Mouse (Mus musculus) heart, embryonic 15.5 days (tissue): Measurements from ENCODE around the gene Zcchc2. TPM values are rescaled to one million over a fixed set of nuclear protein-coding genes. Genes with fewer than 3 reads are reported as not detected.

Experiments
- ATAC-seq: fragments of 200-750 bp; cut with Nextera tagmentation; replicated peaks from 2 replicates; pipeline ENCODE4 v1.8.0; 2017; ENCODE audit warnings: low read depth, moderate TSS enrichment; ENCODE audit not compliant: insufficient number of reproducible peaks, insufficient read depth, low FRiP score
- H3K27ac ChIP-seq: fragments of 300-500 bp; sonication (generic); 2 replicates; pipeline ENCODE4 v1.5.1; 2015; ENCODE audit warnings: mild to moderate bottlenecking, inconsistent platforms
- H3K27me3 ChIP-seq: fragments of 300-500 bp; sonication (generic); 2 replicates; pipeline ENCODE4 v1.6.1; 2015; ENCODE audit warnings: inconsistent platforms
- H3K36me3 ChIP-seq: fragments of 300-500 bp; sonication (generic); 2 replicates; pipeline ENCODE4 v1.6.1; 2015; ENCODE audit warnings: mild to moderate bottlenecking, inconsistent platforms
- H3K4me1 ChIP-seq: fragments of 300-500 bp; sonication (generic); replicated peaks from 2 replicates; pipeline ENCODE4 v1.6.1; 2015; ENCODE audit warnings: inconsistent platforms
- H3K4me2 ChIP-seq: fragments of 300-500 bp; sonication (generic); 2 replicates; pipeline ENCODE4 v1.6.1; 2015; ENCODE audit warnings: inconsistent platforms, mild to moderate bottlenecking, moderate library complexity
- H3K4me3 ChIP-seq: fragments of 300-500 bp; sonication (generic); 2 replicates; pipeline ENCODE4 v1.5.1; 2015; ENCODE audit warnings: mild to moderate bottlenecking, inconsistent platforms
- H3K9ac ChIP-seq: fragments of 300-500 bp; sonication (generic); 2 replicates; pipeline ENCODE4 v1.6.1; 2015; ENCODE audit warnings: mild to moderate bottlenecking, inconsistent platforms
- H3K9me3 ChIP-seq: fragments of 300-500 bp; sonication (generic); replicated peaks from 2 replicates; pipeline ENCODE4 v1.6.1; 2016; ENCODE audit warnings: inconsistent platforms
- WGBS: fragments of 180-500 bp; shearing (Covaris S2); methylation state at CpG from one replicate; pipeline ENCODE4 v1.1.7; 2015; ENCODE audit warnings: mixed read lengths; 5-methylcytosine and 5-hydroxymethylcytosine counted together
- polyA plus RNA-seq: library from polyadenylated mRNA; unstranded; fragments of >200 nt; fragmentation: Nextera tagmentation; extraction: Ambion mirVana; gene quantifications from 2 replicates; pipeline ENCODE4 v1.2.1, GENCODE M21; 2015

The Zcchc2 gene
- polyA plus RNA-seq, 1 experiment from 2014 or later = 1.7 TPM

GRCm38 (mm10) chr1:106076641-106077040 is 86.4 kb downstream of the Zcchc2 start:
- Histone ChIP-seq H3K9me3 (no peaks in the 10 kb centered on the region), H3K9ac (no peak overlapping the region), H3K4me1 (peaks cover 6% of the 10 kb centered on the region; the same call in 1 of the 2 replicates), H3K36me3 (no peaks in the 10 kb centered on the region), H3K4me2 (no peak overlapping the region), H3K4me3 (no peak overlapping the region), H3K27me3 (no peaks in the 10 kb centered on the region), H3K27ac (no peak overlapping the region)
- 64% methylated on average over 3 of the region's 3 CpGs for WGBS
- no peak for ATAC-seq

DNA sequence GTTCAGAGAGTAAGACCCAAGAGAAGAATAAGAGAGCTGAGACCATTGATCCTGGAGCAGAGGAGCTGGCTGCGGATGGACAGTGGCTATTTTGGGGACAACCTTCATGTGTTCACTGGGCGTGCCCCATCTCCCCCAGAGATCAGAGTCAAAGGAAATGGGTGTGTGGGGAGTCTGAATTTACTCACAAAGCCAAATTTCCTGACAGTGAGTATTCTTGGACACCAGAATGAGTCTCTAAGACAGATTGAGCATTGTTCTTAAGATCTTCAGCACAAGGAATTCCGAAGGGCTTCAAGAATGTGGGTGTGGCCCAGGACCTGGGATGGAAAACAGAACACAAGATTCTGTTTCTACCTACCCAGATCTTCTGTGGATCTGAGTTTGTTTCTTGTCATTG is 87.0 kb downstream of the Zcchc2 start:
- no peaks in the 10 kb centered on the region for H3K27me3 ChIP-seq
- no peaks in the 10 kb centered on the region for H3K9me3 ChIP-seq
- H3K36me3 ChIP-seq = no peaks in the 10 kb centered on the region
- peaks cover under 1% of the 10 kb centered on the region; the same call in 1 of the 2 replicates for H3K4me1 ChIP-seq
- H3K9ac ChIP-seq = no peak overlapping the region
- no peak overlapping the region for H3K4me2 ChIP-seq
- no peak overlapping the region for H3K4me3 ChIP-seq
- no peak for ATAC-seq
- 65% methylated on average over 3 of the region's 3 CpGs for WGBS
- H3K27ac ChIP-seq = no peak overlapping the region

Other genes starting within 250 kb of the Zcchc2 start
- 0.42 and 0.86 TPM in 2 replicates for gene Tnfrsf11a, start 209.7 kb upstream of the Zcchc2 start, polyA plus RNA-seq
- 4.2 and 4.9 TPM in 2 replicates for gene Phlpp1, start 181.3 kb downstream of the Zcchc2 start, polyA plus RNA-seq